Mouse (Mus musculus) c-Kit-positive CD71-negative TER-119-negative erythroid progenitor cells, embryonic 14.5 days (primary cell): ENCODE measurements around the gene Hemk1.
A peak's percentile ranks its signal among the peaks of the same experiment; 100 is the strongest.

ENCODE experiments used
- DNase-seq: peaks from one replicate; pipeline ENCODE4 v3.0.0-alpha.2; 2013; ENCODE audit warnings: low read depth

The Hemk1 gene

GRCm38 (mm10) chr9:107295616-107296015 is 42.5 kb downstream of the Hemk1 start:
- no peak for DNase-seq

GRCm38 (mm10) chr9:107294249-107294648 is 43.9 kb downstream of the Hemk1 start:
- no peak for DNase-seq

DNA sequence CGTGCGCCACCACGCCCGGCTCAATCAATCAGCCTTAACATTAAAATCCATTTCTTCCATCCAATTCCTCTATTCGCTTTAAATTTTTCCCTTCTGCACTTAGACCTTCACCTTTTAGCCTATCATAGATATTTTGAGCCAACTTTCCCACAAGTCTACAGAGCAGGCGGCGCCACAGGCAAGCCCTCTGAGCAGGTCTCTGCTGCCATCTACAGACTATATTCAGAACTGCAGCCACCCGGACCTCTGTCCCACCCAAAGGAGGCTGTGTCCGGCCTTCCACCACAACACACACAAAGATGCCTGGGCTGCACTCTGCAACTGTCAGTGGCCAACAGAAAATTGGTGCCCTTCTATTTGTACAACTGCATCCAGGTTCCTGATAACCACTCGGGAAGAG is 47.3 kb downstream of the Hemk1 start:
- DNase-seq, result no peak

DNA sequence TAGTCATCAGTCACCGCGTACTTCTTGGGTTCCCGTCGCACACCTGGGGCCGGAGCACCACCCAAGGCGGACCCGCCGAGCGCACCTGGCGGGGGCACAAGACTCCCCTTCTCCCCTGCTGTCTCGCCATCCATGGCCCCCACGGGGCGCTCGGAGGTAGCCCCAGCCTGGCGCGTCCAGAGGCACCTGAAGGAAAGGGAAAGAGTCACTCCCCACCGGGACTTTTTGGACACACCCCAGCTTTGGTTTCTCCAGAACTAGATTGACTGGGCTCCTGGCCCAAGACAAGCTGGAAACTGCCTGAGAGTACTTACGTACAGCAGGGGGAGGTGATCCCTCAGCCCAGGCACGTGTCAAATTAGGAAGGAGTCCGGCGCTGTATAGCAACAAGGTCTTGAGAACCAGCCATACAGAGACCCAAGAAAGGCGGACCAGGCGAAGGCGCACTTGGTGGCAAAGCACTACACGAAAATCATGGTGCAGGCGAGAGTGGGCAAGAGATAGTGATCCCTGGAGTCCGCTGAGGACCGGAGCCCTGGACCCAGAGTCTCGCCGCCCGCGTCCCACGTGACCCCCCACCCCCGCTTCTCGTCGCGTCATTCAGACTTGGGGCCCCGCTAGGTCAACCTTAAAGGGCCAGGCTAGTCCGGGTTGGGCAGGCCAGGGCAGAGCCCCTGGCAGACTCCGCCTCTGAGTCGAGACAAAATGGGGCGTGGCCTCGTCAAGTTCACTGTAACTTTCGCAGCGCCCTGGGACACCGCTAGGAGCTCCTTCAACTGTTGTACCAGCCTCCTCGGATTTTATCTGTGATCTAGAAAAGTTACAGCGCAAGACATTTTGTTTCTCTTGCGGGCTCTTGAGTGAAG is 48.7 kb downstream of the Hemk1 start, which contains the start of gene Mapkapk3:
Mapkapk3 (minus strand) TSS at position 667 of the 866 bp plus-strand sequence.
- DNase-seq, result peak; percentile 88

- no peak for DNase-seq
Observed at GRCm38 (mm10) chr9:107288711-107289110, 49.4 kb downstream of the Hemk1 start.

GRCm38 (mm10) chr9:107288105-107288650 is 50.0 kb downstream of the Hemk1 start:
- no peak for DNase-seq

DNA sequence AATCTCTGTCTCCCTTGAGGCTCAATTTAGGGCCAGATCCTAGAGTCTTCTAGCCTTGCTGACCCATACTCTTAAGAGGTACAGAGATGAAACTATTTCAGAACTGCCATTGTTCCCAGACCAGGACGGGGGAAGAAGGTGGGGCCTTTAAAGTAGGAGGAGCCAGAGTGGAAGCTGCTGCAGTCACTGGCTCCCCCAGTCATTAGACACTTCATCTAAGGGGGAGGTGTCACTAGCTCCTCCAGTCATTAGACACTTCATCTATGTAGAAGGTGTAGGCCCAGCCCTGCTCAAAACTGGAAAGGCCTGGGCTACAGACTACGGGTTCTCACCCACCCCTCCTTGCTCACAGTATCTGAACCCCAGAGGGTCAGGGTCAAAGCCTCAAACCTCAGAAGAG is 50.9 kb downstream of the Hemk1 start:
- DNase-seq, result no peak

GRCm38 (mm10) chr9:107285009-107285408 is 53.1 kb downstream of the Hemk1 start:
- DNase-seq, result no peak

- DNase-seq, result no peak
Observed at GRCm38 (mm10) chr9:107282951-107283350, 55.2 kb downstream of the Hemk1 start.

- DNase-seq, result no peak
Observed at GRCm38 (mm10) chr9:107281241-107281987, 56.7 kb downstream of the Hemk1 start.

GRCm38 (mm10) chr9:107280322-107281027 is 57.7 kb downstream of the Hemk1 start:
- DNase-seq, result no peak

DNA sequence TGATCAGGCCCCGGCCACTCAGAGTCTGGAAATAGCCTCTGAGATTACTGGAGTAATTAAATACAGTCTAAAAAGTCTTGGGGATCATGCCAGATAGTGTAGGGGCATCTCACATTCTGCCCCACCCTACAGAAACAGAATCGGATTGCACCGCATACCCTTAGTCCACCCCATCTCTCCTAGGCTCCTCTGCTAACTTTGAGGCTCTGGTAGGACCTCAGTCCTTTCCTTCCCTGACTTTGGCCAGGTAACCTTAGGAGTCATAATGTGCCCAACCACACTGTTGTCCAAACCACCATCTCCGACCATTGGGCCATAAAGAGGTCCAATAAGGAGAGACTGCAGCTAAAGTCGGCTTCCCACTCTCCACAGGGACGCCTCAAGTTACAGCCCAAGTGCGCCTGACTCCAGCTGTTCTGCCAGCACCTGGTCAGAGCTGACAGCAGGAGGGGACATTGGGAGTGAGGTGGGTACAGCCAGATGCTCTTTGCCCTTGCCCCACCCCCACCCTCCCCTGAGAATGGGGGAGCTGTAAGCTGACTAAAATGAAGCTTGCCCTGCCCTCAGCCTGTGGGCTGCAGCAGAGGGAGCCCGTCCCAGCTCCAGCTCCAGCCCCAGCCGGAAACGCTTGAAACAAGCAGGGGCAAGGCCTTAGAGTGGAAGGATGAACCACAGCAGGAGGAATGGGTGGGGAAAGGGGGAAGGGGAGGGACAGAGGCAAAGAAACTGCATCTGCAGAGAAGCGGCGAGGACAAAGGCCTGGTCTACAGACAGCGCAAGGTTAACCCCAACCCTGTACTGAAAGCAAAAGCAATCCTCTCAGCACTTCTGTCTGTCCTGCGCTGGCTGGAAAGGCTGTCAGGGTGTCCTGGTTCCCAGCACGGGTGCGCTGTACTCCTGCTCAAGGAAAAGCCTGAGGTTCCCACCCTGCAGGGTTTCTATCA is 58.5 kb downstream of the Hemk1 start:
- DNase-seq, result no peak

DNA sequence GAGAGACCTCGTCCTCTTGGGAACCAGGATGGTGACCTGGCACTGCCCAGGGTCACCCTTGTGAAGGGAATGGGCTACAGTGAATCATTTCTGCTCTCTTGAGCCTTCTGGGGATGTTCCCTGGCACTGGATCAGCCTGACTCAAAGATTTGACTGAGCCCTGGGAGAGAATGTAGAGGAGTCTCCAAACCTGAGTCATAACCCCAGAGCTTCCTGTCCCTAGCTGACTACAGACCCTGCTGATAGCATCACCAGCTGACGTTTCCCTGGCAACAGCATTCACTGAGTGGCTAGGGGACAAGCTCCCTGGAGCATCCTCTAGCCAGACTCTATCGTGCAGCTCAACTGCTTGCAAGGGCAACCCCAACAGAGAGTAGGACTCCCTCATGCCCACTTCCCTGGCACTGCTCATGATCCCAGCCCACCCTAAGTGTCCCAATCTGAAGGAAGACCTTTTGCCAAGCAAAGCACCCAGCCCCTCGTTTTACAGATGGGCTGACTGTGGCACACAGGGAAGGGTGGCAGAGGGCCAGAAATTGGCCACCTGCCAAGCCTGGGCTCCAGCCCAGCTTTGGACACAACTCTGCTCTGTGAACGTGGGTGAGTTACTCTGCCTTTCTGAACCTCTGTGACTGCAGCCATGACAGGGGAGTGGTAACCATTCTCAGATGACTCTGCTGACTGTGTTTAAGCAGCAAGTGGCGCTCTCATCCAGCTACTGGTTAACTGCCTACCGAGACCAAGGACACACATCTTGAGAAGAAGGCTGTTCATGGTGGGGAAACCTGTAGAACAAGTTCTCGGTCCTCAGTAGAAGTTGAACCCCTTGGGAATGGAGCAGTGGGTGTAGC is 59.4 kb downstream of the Hemk1 start:
- DNase-seq, result no peak

GRCm38 (mm10) chr9:107278126-107278525 is 60.0 kb downstream of the Hemk1 start:
- no peak for DNase-seq

DNA sequence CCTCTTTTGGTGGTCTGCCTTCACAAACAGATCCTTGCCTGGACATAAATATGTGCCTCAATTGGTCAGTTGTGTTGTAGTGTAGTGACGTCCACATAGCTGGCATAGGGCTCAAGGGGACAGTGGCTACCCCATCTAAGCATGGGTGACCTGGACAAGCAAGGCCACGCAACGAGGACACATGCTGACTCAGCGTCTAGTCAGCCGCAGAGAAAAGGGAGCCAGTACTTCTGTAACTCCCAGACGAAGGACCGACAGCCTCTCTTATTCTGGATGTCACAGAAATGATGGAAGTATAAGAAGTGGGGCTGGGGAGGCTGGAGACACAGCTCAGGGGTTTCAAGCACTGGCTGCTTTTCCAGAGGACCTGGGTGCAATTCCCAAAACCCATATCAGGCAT is 60.5 kb downstream of the Hemk1 start:
- no peak for DNase-seq
